Mouse (Mus musculus) heart, embryonic 16.5 days (tissue): ENCODE measurements around the gene Cpsf2. TPM values are rescaled to one million over a fixed set of nuclear protein-coding genes. Genes with fewer than 3 reads are reported as not detected.

Experiments
- ATAC-seq: fragments of 200-750 bp; cut with Nextera tagmentation; replicated peaks from 2 replicates; pipeline ENCODE4 v1.8.0; 2017; ENCODE audit warnings: moderate number of reproducible peaks; ENCODE audit not compliant: insufficient read depth, low FRiP score; ENCODE audit errors: extremely low read depth
- H3K27ac ChIP-seq: fragments of 300-500 bp; sonication (generic); 2 replicates; pipeline ENCODE4 v1.5.1; 2014; ENCODE audit warnings: mild to moderate bottlenecking, low read length, control low read depth, moderate library complexity
- H3K27me3 ChIP-seq: fragments of 300-500 bp; sonication (generic); 2 replicates; pipeline ENCODE4 v1.6.1; 2014; ENCODE audit warnings: low read length, mixed read lengths; ENCODE audit not compliant: control insufficient read depth, insufficient read depth
- H3K36me3 ChIP-seq: fragments of 300-500 bp; sonication (generic); 2 replicates; pipeline ENCODE4 v1.6.1; 2014; ENCODE audit not compliant: control insufficient read depth, insufficient read depth
- H3K4me1 ChIP-seq: fragments of 300-500 bp; sonication (generic); 2 replicates; pipeline ENCODE4 v1.6.1; 2014; ENCODE audit warnings: low read length, mixed read lengths; ENCODE audit not compliant: control insufficient read depth, insufficient read depth
- H3K4me2 ChIP-seq: fragments of 300-500 bp; sonication (generic); 2 replicates; pipeline ENCODE4 v1.6.1; 2014; ENCODE audit warnings: low read depth, mild to moderate bottlenecking, control low read depth, low read length
- H3K4me3 ChIP-seq: fragments of 300-500 bp; sonication (generic); 2 replicates; pipeline ENCODE4 v1.5.1; 2014; ENCODE audit warnings: mild to moderate bottlenecking, control low read depth, low read length
- H3K9ac ChIP-seq: fragments of 300-500 bp; sonication (generic); 2 replicates; pipeline ENCODE4 v1.6.1; 2014; ENCODE audit warnings: low read length, control low read depth
- H3K9me3 ChIP-seq: fragments of 300-500 bp; sonication (generic); replicated peaks from 2 replicates; pipeline ENCODE4 v1.6.1; 2016; ENCODE audit warnings: low read length; ENCODE audit not compliant: control insufficient read depth
- WGBS: fragments of 180-500 bp; shearing (Covaris S2); extraction: QIAGEN DNeasy Blood & Tissue Kit; methylation state at CpG from one replicate; pipeline ENCODE4 v1.1.7; 2014; 5-methylcytosine and 5-hydroxymethylcytosine counted together
- polyA plus RNA-seq: library from polyadenylated mRNA; unstranded; fragments of >200 nt; fragmentation: Nextera tagmentation; extraction: Ambion mirVana; gene quantifications from 2 replicates; pipeline ENCODE4 v1.2.1, GENCODE M21; 2015

Gene Cpsf2
- polyA plus RNA-seq, 1 experiment from 2014 or later: 20.4 TPM

DNA sequence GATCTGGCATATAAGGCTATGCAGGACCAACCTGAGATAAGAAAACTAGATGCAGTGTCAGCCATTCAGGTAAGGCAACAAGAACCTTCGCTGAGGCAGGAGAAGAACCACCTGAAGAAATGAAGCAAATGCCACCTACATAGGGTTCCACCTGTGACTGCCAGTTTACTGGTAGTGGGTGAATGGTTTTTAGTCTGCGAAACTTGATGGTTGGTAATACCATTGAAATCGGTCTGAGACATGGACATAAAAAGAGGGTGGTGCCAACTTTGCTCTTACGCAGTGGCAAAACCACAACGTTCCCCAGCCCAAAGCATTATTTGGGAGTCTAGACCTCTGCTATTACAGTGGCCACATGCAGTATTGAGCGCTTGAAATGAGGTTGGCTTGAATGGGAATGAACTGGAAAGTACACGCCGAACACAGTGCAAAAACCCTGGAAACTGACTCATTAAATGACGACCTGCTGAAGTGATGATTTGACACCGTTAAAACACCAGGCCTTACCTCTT lies 1.7 kb downstream of the Cpsf2 start:
- Histone ChIP-seq H3K4me2 (no peak overlapping the region), H3K4me1 (peaks cover 25% of the 10 kb centered on the region), H3K36me3 (peaks cover 4% of the 10 kb centered on the region; the same call in 1 of the 2 replicates), H3K9me3 (no peaks in the 10 kb centered on the region), H3K27me3 (no peaks in the 10 kb centered on the region), H3K9ac (no peak overlapping the region), H3K4me3 (no peak overlapping the region), H3K27ac (no peak overlapping the region)
- WGBS: 91% methylated on average over 10 of the region's 10 CpGs
- no peak for ATAC-seq

DNA sequence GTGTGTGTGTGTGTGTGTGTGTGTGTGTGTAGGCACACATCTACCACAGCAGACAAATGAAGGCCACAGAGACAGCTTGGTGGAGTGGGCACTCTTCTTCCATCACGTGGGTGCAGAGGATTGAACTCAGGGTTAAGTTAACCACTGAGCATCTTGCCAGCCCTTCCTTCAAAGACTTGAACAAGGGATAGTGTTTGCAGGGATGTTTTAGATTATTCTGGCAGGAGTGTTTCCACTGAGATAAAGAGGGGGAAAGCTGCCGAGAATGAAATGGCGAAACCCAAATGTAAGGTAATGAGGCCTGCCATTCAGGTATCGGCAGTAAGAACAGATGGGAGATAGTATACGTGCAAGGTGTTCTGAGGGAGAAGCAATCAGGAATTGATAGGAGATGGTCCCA lies 2.4 kb downstream of the Cpsf2 start:
- ATAC-seq: no peak
- H3K4me3 ChIP-seq: no peak overlapping the region
- no peak overlapping the region for H3K4me2 ChIP-seq
- no peak overlapping the region for H3K9ac ChIP-seq
- no peaks in the 10 kb centered on the region for H3K27me3 ChIP-seq
- no peaks in the 10 kb centered on the region for H3K9me3 ChIP-seq
- peaks cover 7% of the 10 kb centered on the region for H3K36me3 ChIP-seq
- no peak overlapping the region for H3K27ac ChIP-seq
- H3K4me1 ChIP-seq: peaks cover 25% of the 10 kb centered on the region
- 71% methylated on average over 5 of the region's 5 CpGs for WGBS

DNA sequence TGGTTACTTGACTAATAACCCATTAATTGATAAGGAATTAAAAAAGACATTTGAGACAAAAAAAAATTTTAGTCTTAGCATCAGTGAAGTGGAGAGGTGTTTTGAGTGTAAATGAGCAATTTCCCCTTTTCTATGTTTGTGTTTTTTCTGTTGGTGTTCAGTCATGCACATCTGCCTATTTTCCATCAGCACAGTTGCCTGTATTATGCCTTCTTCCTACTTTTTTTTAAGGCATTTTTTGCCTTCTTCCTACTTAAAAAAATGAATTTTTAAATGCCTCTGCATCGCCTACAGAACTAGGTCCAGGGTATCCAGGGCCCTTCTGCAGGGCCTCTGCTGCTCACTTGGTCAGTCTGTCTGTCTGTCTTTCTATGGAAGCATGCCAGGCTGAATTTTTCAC lies 2.8 kb downstream of the Cpsf2 start:
- Histone ChIP-seq H3K4me2 (no peak overlapping the region), H3K27ac (no peak overlapping the region), H3K27me3 (no peaks in the 10 kb centered on the region), H3K4me1 (peaks cover 25% of the 10 kb centered on the region), H3K4me3 (no peak overlapping the region), H3K36me3 (peaks cover 11% of the 10 kb centered on the region), H3K9me3 (no peaks in the 10 kb centered on the region), H3K9ac (no peak overlapping the region)
- ATAC-seq: no peak
- WGBS: 89% methylated on average over 1 of the region's 1 CpGs

DNA sequence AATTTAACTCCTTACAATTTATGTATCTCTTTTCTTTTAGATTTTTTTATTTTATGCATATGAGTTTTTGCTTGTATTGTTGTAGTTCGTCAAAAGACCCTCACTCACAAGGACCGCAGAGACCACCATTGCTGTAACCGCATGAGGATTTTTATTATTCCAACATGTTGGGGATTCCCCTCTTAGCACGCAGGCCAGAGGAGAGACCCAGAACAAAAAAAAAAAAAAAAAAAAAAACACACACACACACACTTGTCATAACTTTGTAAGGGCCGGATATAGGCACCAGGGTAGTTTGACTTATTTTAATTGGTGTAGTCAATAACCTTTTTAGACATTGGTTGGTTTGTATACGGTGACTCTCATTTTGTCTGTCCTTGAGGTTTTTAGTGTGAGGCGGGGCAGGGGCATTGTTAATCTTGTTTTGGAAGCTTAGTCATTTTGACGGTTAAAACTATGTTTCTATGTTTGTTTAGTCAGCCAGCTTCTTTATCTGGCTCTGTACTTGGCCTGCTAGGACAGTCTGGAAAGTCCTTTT lies 3.5 kb downstream of the Cpsf2 start:
- Histone ChIP-seq H3K4me1 (peaks cover 24% of the 10 kb centered on the region), H3K9ac (no peak overlapping the region), H3K36me3 (peaks cover 18% of the 10 kb centered on the region), H3K4me3 (no peak overlapping the region), H3K4me2 (no peak overlapping the region), H3K9me3 (no peaks in the 10 kb centered on the region), H3K27me3 (no peaks in the 10 kb centered on the region), H3K27ac (no peak overlapping the region)
- no peak for ATAC-seq
- WGBS: 82% methylated on average over 8 of the region's 8 CpGs

DNA sequence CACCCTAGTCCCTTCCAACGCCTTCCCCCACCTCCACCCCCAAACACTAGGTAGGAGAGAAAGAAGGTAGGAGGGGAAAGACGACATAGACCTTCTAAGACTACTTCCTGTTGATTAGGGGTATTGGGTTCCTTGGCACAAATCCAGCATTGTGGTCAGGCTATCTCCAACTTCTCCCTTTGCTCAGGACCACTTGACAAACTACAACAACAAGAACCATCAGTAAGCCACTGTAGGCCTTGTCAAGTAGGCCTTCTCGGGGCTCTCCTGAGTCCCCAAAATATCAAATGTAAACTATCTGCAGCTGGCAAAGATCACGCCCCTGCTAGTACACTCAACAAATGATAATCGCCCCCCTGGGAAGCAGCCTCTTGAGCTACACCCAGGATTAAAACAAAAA lies 4.5 kb downstream of the Cpsf2 start:
- H3K9ac ChIP-seq: no peak overlapping the region
- 32% methylated on average over 5 of the region's 5 CpGs for WGBS
- ATAC-seq: no peak
- H3K4me3 ChIP-seq: no peak overlapping the region
- H3K4me2 ChIP-seq: no peak overlapping the region
- H3K27ac ChIP-seq: no peak overlapping the region
- peaks cover 20% of the 10 kb centered on the region for H3K4me1 ChIP-seq
- H3K36me3 ChIP-seq: peaks cover 21% of the 10 kb centered on the region
- no peaks in the 10 kb centered on the region for H3K9me3 ChIP-seq
- H3K27me3 ChIP-seq: no peaks in the 10 kb centered on the region

DNA sequence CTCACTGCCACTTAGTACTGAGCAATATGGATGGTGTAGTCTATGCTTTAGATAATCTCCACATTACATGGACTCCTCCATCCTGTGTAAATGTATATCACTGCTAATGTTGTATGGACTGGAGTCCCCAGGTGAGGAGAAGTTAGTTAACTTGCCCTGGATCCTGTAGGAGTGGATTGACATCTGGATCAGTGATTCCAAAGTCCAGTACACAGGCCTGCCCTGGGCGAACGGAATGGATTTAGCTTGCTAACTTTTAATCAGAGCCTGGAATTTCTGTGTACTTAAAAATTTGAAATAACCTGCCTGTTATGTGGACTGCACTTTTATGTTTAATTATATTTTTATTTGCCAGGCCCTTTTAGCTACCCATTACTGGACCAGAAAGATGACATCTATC lies 5.8 kb downstream of the Cpsf2 start:
- peaks cover 24% of the 10 kb centered on the region for H3K36me3 ChIP-seq

DNA sequence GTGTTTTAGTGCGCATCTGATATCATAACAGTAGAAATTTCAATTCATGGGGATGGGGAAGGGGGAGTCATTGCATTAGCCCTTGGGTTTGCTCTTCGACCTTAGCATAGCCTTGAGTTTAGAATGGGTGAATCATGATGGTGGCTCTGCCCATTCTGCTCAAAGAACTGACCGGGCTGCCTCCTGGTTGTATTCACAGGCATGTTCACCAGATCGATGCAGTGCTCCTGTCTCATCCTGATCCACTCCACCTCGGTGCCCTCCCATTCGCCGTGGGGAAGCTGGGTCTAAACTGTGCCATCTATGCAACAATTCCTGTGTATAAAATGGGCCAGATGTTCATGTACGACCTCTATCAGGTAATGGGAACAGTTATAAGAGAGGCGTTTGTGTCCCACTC lies 7.2 kb downstream of the Cpsf2 start:
- H3K9me3 ChIP-seq: no peaks in the 10 kb centered on the region
- H3K27ac ChIP-seq: no peak overlapping the region
- ATAC-seq: no peak
- WGBS: 96% methylated on average over 9 of the region's 9 CpGs
- no peak overlapping the region for H3K4me3 ChIP-seq
- no peak overlapping the region for H3K4me2 ChIP-seq
- peaks cover 8% of the 10 kb centered on the region for H3K4me1 ChIP-seq
- no peaks in the 10 kb centered on the region for H3K27me3 ChIP-seq
- peaks cover 29% of the 10 kb centered on the region for H3K36me3 ChIP-seq
- H3K9ac ChIP-seq: no peak overlapping the region

More for the DNA sequence above, 5.8 kb downstream of the Cpsf2 start:
- Histone ChIP-seq H3K4me2 (no peak overlapping the region), H3K4me1 (peaks cover 19% of the 10 kb centered on the region), H3K9ac (no peak overlapping the region), H3K4me3 (no peak overlapping the region), H3K27ac (no peak overlapping the region), H3K9me3 (no peaks in the 10 kb centered on the region), H3K27me3 (no peaks in the 10 kb centered on the region)
- 86% methylated on average over 2 of the region's 2 CpGs for WGBS
- ATAC-seq: no peak

DNA sequence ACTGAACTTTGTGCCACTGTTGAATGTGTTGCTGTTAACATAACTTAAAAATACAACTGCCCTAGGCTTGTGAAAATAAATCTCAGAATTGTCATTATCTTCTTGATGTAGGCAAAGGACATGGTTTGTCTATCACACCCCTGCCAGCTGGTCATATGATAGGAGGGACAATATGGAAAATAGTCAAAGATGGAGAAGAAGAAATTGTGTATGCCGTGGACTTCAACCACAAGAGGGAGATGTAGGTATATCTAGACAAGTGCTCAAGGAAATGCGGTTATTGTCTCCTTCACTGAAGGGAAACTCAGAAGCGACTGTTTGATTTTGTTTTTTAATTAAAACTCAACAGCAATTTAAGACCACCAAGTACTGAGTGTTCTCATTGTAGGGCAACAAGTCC lies 9.3 kb downstream of the Cpsf2 start:
- Histone ChIP-seq H3K9me3 (no peaks in the 10 kb centered on the region), H3K36me3 (peaks cover 46% of the 10 kb centered on the region), H3K27ac (no peak overlapping the region), H3K9ac (no peak overlapping the region), H3K27me3 (no peaks in the 10 kb centered on the region), H3K4me2 (no peak overlapping the region), H3K4me3 (no peak overlapping the region), H3K4me1 (peaks cover 3% of the 10 kb centered on the region)
- WGBS: 49% methylated on average over 3 of the region's 3 CpGs
- no peak for ATAC-seq

DNA sequence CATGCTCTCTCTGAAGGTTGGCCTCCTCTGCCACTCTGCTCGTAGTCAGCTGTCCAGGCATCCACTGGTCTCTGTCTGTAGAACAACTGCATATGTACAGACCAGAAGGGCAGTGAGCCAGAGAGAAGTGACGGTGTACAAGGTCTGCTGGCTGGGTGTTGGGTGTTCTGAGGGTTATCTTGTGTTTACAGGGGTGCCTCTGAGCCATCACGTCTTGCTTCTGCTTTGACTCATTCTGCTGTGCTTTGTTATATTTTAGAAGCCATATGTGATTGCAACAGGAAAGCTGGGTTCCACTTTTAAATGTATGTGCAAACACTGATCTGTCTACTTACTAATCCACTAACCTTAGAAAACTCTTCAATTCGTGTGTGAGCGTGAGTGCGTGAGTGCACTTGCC lies 11.9 kb downstream of the Cpsf2 start:
- Histone ChIP-seq H3K9ac (no peak overlapping the region), H3K27ac (no peak overlapping the region), H3K27me3 (no peaks in the 10 kb centered on the region), H3K9me3 (no peaks in the 10 kb centered on the region), H3K4me1 (no peaks in the 10 kb centered on the region), H3K36me3 (peaks cover 66% of the 10 kb centered on the region), H3K4me3 (no peak overlapping the region), H3K4me2 (no peak overlapping the region)
- ATAC-seq: no peak
- 81% methylated on average over 6 of the region's 6 CpGs for WGBS
